Mouse (Mus musculus): Measurements from ENCODE around the gene Gpr84. TPM values are rescaled to one million over a fixed set of nuclear protein-coding genes. Genes with fewer than 3 reads are reported as not detected.
"Not testable (repeated sequence)": the region's sequence is repeated elsewhere in the genome, so short reads cannot be mapped to it uniquely, and the experiment has no call there.

Gene Gpr84
- polyA plus RNA-seq, 1 experiment from 2014 or later = 0.26 TPM

- ATAC-seq (ENCODE audit: low FRiP score, low TSS enrichment) = no peak
- no peak overlapping the region for H3K4me2 ChIP-seq (ENCODE audit: low read length)
- no peaks in the 10 kb centered on the region for H3K36me3 ChIP-seq (ENCODE audit: control insufficient read depth, insufficient read depth, low read length)
- H3K4me3 ChIP-seq (replicated peaks; ENCODE audit: low read depth, low read length) = no peak overlapping the region
- H3K27ac ChIP-seq (replicated peaks; ENCODE audit: low read depth, low read length) = no peak overlapping the region
- peaks cover 7% of the 10 kb centered on the region; the same call in 1 of the 2 replicates for H3K4me1 ChIP-seq (ENCODE audit: control insufficient read depth, insufficient read depth, low read length)
- 79% methylated on average over 3 of the region's 3 CpGs for WGBS
- H3K9ac ChIP-seq (replicated peaks; ENCODE audit: low read length) = no peak overlapping the region
- peak; percentile 62 for DNase-seq
- no peaks in the 10 kb centered on the region for H3K27me3 ChIP-seq (ENCODE audit: control insufficient read depth, insufficient read depth, low read length)
- H3K9me3 ChIP-seq (ENCODE audit: control insufficient read depth, low read length) = no peaks in the 10 kb centered on the region
These were observed 29.5 kb downstream of the Gpr84 start for GRCm38 (mm10) chr15:103280817-103281464.

DNA sequence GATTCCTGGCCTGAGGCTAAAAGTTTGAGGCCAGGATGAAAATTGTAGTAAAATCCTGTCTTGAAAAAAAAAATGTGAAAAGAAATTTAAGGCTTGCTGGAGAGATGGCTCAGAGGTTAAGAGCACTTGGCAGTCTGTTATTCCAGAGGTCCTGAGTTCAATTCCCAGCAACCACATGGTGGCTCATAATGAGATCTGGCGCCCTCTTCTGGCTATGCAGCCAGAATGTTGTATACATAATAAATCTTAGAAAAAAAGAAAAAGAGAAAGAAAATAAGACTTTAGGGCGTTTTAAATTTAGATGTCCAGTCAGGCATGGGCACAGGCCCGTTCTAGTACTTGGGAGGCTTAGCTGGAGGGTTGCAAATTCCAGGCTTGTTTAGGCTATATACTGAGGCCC, 30.7 kb downstream of the Gpr84 start:
- WGBS = 66% methylated on average over 3 of the region's 3 CpGs
- Histone ChIP-seq H3K4me1 (ENCODE audit: control insufficient read depth, insufficient read depth, low read length) (no peaks in the 10 kb centered on the region), H3K27ac (replicated peaks; ENCODE audit: low read depth, low read length) (no peak overlapping the region), H3K27me3 (ENCODE audit: control insufficient read depth, insufficient read depth, low read length) (no peaks in the 10 kb centered on the region), H3K36me3 (ENCODE audit: control insufficient read depth, insufficient read depth, low read length) (no peaks in the 10 kb centered on the region), H3K4me3 (replicated peaks; ENCODE audit: low read depth, low read length) (no peak overlapping the region), H3K4me2 (ENCODE audit: low read length) (no peak overlapping the region), H3K9me3 (ENCODE audit: control insufficient read depth, low read length) (no peaks in the 10 kb centered on the region), H3K9ac (replicated peaks; ENCODE audit: low read length) (no peak overlapping the region)
- ATAC-seq (ENCODE audit: low FRiP score, low TSS enrichment) (no peak), DNase-seq (peak; percentile 52)

- no peak overlapping the region; the same call in 1 of the 2 replicates for H3K9ac ChIP-seq (replicated peaks; ENCODE audit: low read length)
- no peak for ATAC-seq (ENCODE audit: low FRiP score, low TSS enrichment)
- no peak overlapping the region for H3K4me3 ChIP-seq (replicated peaks; ENCODE audit: low read depth, low read length)
- no peaks in the 10 kb centered on the region for H3K36me3 ChIP-seq (ENCODE audit: control insufficient read depth, insufficient read depth, low read length)
- H3K4me1 ChIP-seq (ENCODE audit: control insufficient read depth, insufficient read depth, low read length) = peaks cover 11% of the 10 kb centered on the region
- H3K4me2 ChIP-seq (ENCODE audit: low read length) = no peak overlapping the region
- no peak for DNase-seq
- 78% methylated on average over 7 of the region's 7 CpGs for WGBS
- H3K27ac ChIP-seq (replicated peaks; ENCODE audit: low read depth, low read length) = no peak overlapping the region
- no peaks in the 10 kb centered on the region for H3K27me3 ChIP-seq (ENCODE audit: control insufficient read depth, insufficient read depth, low read length)
- H3K9me3 ChIP-seq (ENCODE audit: control insufficient read depth, low read length) = no peaks in the 10 kb centered on the region
These were observed 32.5 kb downstream of the Gpr84 start for GRCm38 (mm10) chr15:103277949-103278348.

DNA sequence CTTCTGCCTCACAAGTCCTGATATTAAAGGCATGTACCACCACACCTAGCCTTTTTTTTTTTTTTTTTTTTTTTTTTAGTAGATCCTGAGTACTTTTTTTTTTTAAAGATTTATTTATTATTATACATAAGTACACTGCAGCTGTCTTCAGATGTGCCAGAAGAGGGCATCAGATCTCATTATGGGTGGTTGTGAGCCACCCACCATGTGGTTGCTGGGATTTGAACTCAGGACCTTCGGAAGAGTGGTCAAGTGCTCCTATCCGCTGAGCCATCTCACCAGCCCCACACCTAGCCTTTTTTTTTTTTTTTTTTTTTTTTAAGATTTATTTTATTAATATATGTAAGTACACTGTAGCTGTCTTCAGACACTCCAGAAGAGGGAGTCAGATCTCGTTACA, 34.5 kb downstream of the Gpr84 start:
- not testable (repeated sequence) for H3K4me3 ChIP-seq (replicated peaks; ENCODE audit: low read depth, low read length); H3K9ac ChIP-seq (replicated peaks; ENCODE audit: low read length); DNase-seq; H3K4me2 ChIP-seq (ENCODE audit: low read length); H3K27ac ChIP-seq (replicated peaks; ENCODE audit: low read depth, low read length); H3K9me3 ChIP-seq (ENCODE audit: control insufficient read depth, low read length); H3K27me3 ChIP-seq (ENCODE audit: control insufficient read depth, insufficient read depth, low read length); H3K36me3 ChIP-seq (ENCODE audit: control insufficient read depth, insufficient read depth, low read length); ATAC-seq (ENCODE audit: low FRiP score, low TSS enrichment)
- H3K4me1 ChIP-seq (ENCODE audit: control insufficient read depth, insufficient read depth, low read length) = peaks cover 11% of the 10 kb centered on the region
- 93% methylated on average over 3 of the region's 3 CpGs for WGBS

DNA sequence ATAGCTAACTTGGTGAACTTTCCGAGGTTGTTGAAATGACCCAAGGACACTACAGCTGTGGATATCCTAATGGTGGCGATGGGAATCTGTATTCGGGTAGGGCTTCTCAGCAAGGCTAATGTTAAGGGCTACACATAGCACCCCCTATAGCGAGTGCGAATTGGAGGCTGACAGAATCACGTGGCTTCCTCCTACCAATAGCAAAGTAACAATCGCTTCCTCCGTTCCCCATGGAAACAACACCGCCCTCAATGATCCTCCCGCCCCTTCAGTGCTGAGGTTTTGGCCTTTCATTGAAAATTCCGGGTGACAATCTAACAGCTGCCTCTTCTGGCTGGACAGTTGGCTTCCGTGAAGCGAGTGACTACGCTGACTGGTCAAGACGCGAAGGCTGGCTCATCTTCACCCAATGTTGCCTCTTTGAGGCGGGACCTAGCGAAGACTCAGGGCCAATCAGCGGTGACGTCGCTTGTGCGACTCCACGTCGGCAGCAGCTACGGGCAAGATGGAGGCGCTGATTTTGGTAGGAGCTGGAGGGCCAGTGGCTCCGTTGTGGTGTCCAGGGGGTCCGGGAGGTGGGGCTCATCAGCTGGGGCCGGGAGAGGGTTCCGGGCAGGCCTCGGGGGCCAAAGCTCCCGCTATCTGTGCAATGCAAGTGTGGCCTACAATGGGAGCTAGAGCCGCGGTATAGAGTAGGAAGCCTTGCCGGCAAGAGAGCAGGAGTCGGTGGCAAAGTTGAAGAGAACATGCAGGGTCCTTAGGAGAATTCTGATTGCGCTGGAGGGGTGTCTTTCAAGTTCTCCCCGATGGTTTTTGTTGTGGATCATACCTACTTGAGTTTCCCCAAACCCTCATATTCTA, 37.8 kb downstream of the Gpr84 start, which contains the start of gene Copz1:
Gene Copz1 (plus strand): TSS at position 296 of the 861 bp plus-strand sequence.
- peak; percentile 98 for DNase-seq
- Histone ChIP-seq H3K9ac (replicated peaks; ENCODE audit: low read length) (peak within 1 kb of the TSS; percentile 47), H3K27ac (replicated peaks; ENCODE audit: low read depth, low read length) (peak within 1 kb of the TSS; percentile 61), H3K9me3 (ENCODE audit: control insufficient read depth, low read length) (no peaks in the 10 kb centered on the region), H3K4me2 (ENCODE audit: low read length) (peak within 1 kb of the TSS; percentile 61), H3K27me3 (ENCODE audit: control insufficient read depth, insufficient read depth, low read length) (no peaks in the 10 kb centered on the region), H3K4me1 (ENCODE audit: control insufficient read depth, insufficient read depth, low read length) (peaks cover 11% of the 10 kb centered on the region), H3K4me3 (replicated peaks; ENCODE audit: low read depth, low read length) (peak within 1 kb of the TSS; percentile 85), H3K36me3 (ENCODE audit: control insufficient read depth, insufficient read depth, low read length) (no peaks in the 10 kb centered on the region)
- peak; percentile 100 for ATAC-seq (ENCODE audit: low FRiP score, low TSS enrichment)
- WGBS = under 1% methylated on average over 38 of the region's 38 CpGs

DNA sequence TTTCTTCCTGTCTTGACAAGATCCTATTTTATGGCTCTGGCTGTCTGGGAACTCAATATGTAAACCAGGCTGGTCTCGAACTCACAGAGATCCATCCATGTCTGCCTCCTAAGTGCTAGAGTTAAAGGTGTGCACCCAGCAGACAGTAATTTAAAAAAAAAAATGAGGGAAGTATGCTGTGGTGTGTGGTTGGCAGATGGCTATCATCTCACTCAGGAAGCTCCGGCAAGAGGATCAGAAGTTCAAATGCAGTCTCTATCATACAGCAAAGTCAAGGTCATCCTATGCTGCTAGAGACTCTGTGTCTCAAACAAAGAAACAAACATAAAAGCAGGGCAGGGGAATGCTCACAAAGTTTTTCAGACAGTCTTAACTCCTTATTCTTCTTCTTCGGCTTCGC, 41.5 kb downstream of the Gpr84 start:
- Histone ChIP-seq H3K4me3 (replicated peaks; ENCODE audit: low read depth, low read length) (no peak overlapping the region), H3K27me3 (ENCODE audit: control insufficient read depth, insufficient read depth, low read length) (no peaks in the 10 kb centered on the region), H3K9me3 (ENCODE audit: control insufficient read depth, low read length) (no peaks in the 10 kb centered on the region), H3K4me1 (ENCODE audit: control insufficient read depth, insufficient read depth, low read length) (peaks cover 6% of the 10 kb centered on the region), H3K27ac (replicated peaks; ENCODE audit: low read depth, low read length) (no peak overlapping the region), H3K9ac (replicated peaks; ENCODE audit: low read length) (no peak overlapping the region), H3K4me2 (ENCODE audit: low read length) (no peak overlapping the region), H3K36me3 (ENCODE audit: control insufficient read depth, insufficient read depth, low read length) (no peaks in the 10 kb centered on the region)
- DNase-seq (no peak), ATAC-seq (ENCODE audit: low FRiP score, low TSS enrichment) (no peak)
- WGBS = 76% methylated on average over 4 of the region's 4 CpGs

- no peaks in the 10 kb centered on the region for H3K4me1 ChIP-seq (ENCODE audit: control insufficient read depth, insufficient read depth, low read length)
- WGBS = 90% methylated on average over 2 of the region's 2 CpGs
- ATAC-seq (ENCODE audit: low FRiP score, low TSS enrichment) = no peak
These were observed 45.6 kb downstream of the Gpr84 start for GRCm38 (mm10) chr15:103264794-103265193.

GRCm38 (mm10) chr15:103259989-103260388, 50.4 kb downstream of the Gpr84 start:
- no peak for DNase-seq
- Histone ChIP-seq H3K9me3 (ENCODE audit: control insufficient read depth, low read length) (no peaks in the 10 kb centered on the region), H3K36me3 (ENCODE audit: control insufficient read depth, insufficient read depth, low read length) (no peaks in the 10 kb centered on the region), H3K4me2 (ENCODE audit: low read length) (no peak overlapping the region), H3K4me1 (ENCODE audit: control insufficient read depth, insufficient read depth, low read length) (peaks cover 3% of the 10 kb centered on the region; the same call in 1 of the 2 replicates), H3K9ac (replicated peaks; ENCODE audit: low read length) (no peak overlapping the region), H3K27me3 (ENCODE audit: control insufficient read depth, insufficient read depth, low read length) (no peaks in the 10 kb centered on the region), H3K4me3 (replicated peaks; ENCODE audit: low read depth, low read length) (no peak overlapping the region), H3K27ac (replicated peaks; ENCODE audit: low read depth, low read length) (no peak overlapping the region)
- ATAC-seq (ENCODE audit: low FRiP score, low TSS enrichment) = no peak
- 84% methylated on average over 1 of the region's 1 CpGs for WGBS

More at GRCm38 (mm10) chr15:103264794-103265193, 45.6 kb downstream of the Gpr84 start:
- Histone ChIP-seq H3K9ac (replicated peaks; ENCODE audit: low read length) (no peak overlapping the region), H3K27me3 (ENCODE audit: control insufficient read depth, insufficient read depth, low read length) (no peaks in the 10 kb centered on the region), H3K4me3 (replicated peaks; ENCODE audit: low read depth, low read length) (no peak overlapping the region), H3K4me2 (ENCODE audit: low read length) (no peak overlapping the region), H3K9me3 (ENCODE audit: control insufficient read depth, low read length) (no peaks in the 10 kb centered on the region), H3K36me3 (ENCODE audit: control insufficient read depth, insufficient read depth, low read length) (no peaks in the 10 kb centered on the region), H3K27ac (replicated peaks; ENCODE audit: low read depth, low read length) (no peak overlapping the region)
- DNase-seq = no peak

Measured in midbrain, embryonic 14.5 days (tissue).